Mouse (Mus musculus): ENCODE measurements around the gene Cnot6l.

- no peak for TF ChIP-seq CTCF (IDR thresholded peaks at IDR 0.05; ENCODE audit: control insufficient read depth, insufficient read depth, insufficient read length)
- TF ChIP-seq MYOG (IDR thresholded peaks at IDR 0.05; ENCODE audit: control insufficient read depth, extremely low read depth, insufficient read length) = no peak
- TF ChIP-seq USF1 (IDR thresholded peaks at IDR 0.05; ENCODE audit: low read depth) = no peak
- TF ChIP-seq MYOD1 (IDR thresholded peaks at IDR 0.05; ENCODE audit: control insufficient read depth, insufficient read length, low read depth) = no peak
- TF ChIP-seq FOSL1 (IDR thresholded peaks at IDR 0.05; ENCODE audit: insufficient read depth, low read length, poor library complexity, severe bottlenecking) = no peak
- TF ChIP-seq MAX (IDR thresholded peaks at IDR 0.05) = no peak
Observed at GRCm38 (mm10) chr5:96171765-96172164, 7.8 kb upstream of the Cnot6l start.

All from C2C12 (cell line).